25 mouse cellular contexts compared by ENCODE assay signal in genomic region chr6:94963204-94963603, GRCm38 (mm10).
A peak's percentile ranks its signal among the peaks of the same experiment; 100 is the strongest.
DNase-seq lines count a peak whose midpoint lies in the region; ATAC-seq and TF ChIP-seq lines count a peak whose summit lies in the region.
"Had no signal": no experiment of that assay in that cellular context is flagged by ENCODE, and none has a peak within 500 bp of the region (broad histone marks: within the 10 kb centered on the region; RNA-seq: fewer than 3 reads in every experiment).

No protein-coding gene starts in this region.

- no peaks in the 10 kb centered on the region for H3K27me3 ChIP-seq in heart, embryonic 11.5 days (ENCODE audit: control insufficient read depth, insufficient read depth, low read length)
- no peaks in the 10 kb centered on the region for H3K27me3 ChIP-seq in heart, embryonic 15.5 days
- no peaks in the 10 kb centered on the region for H3K27me3 ChIP-seq in stomach, embryonic 16.5 days (ENCODE audit: control insufficient read depth, insufficient read depth, low read length)
- H3K27me3 ChIP-seq: embryonic facial prominence, embryonic 12.5 days; embryonic facial prominence, embryonic 15.5 days; hindbrain, embryonic 15.5 days had no signal

- no peak for TF ChIP-seq CTCF in lung, adult 2 months (IDR thresholded peaks at IDR 0.05; ENCODE audit: insufficient read depth, low read length)

- DNase-seq in heart, adult 9 months (ENCODE audit: low spot score in 2 of 2), result no peak
- DNase-seq in heart, adult 8-10 months (ENCODE audit: low spot score), result no peak
- peak; percentile 12 for DNase-seq in R1 (ENCODE audit: low read depth, low spot score)
- no peak for DNase-seq in cerebellum, adult 11 months
- no peak for DNase-seq in lung, adult 2 months
- DNase-seq: adrenal gland, adult 8-10 months; adrenal gland, postnatal 25 days; cerebellum, adult 18-20 months; cerebellum, adult 9-10 months; cerebellum, postnatal 25 days; forebrain, postnatal 0 days; gastrocnemius, adult 2 months; gastrocnemius, postnatal 14 days; heart, adult 18-20 months; heart, postnatal 4 days had no signal

- no peaks in the 10 kb centered on the region for H3K9me3 ChIP-seq in heart, embryonic 11.5 days (replicated peaks; ENCODE audit: control insufficient read depth, low read length)
- no peaks in the 10 kb centered on the region for H3K9me3 ChIP-seq in heart, embryonic 15.5 days (replicated peaks)
- no peaks in the 10 kb centered on the region for H3K9me3 ChIP-seq in stomach, embryonic 16.5 days (replicated peaks; ENCODE audit: control insufficient read depth, low read length)
- H3K9me3 ChIP-seq: embryonic facial prominence, embryonic 12.5 days; embryonic facial prominence, embryonic 15.5 days; G1E; hindbrain, embryonic 15.5 days had no signal

- H3K4me3 ChIP-seq in heart, embryonic 11.5 days (ENCODE audit: low read depth, low read length), result no peak overlapping the region
- H3K4me3 ChIP-seq in heart, embryonic 15.5 days, result no peak overlapping the region
- no peak overlapping the region for H3K4me3 ChIP-seq in stomach, embryonic 16.5 days (replicated peaks; ENCODE audit: low read length)
- no peak overlapping the region for H3K4me3 ChIP-seq in lung, adult 2 months (replicated peaks; ENCODE audit: extremely low read depth, low read depth, low read length)
- H3K4me3 ChIP-seq: embryonic facial prominence, embryonic 12.5 days; embryonic facial prominence, embryonic 15.5 days; gastrocnemius, adult 2 months; hindbrain, embryonic 15.5 days had no signal

- no peaks in the 10 kb centered on the region for H3K36me3 ChIP-seq in heart, embryonic 11.5 days (ENCODE audit: control insufficient read depth, insufficient read depth, low read length)
- H3K36me3 ChIP-seq in heart, embryonic 15.5 days, result no peaks in the 10 kb centered on the region
- H3K36me3 ChIP-seq in stomach, embryonic 16.5 days (ENCODE audit: control insufficient read depth, insufficient read depth, low read length), result no peaks in the 10 kb centered on the region
- H3K36me3 ChIP-seq: embryonic facial prominence, embryonic 12.5 days; embryonic facial prominence, embryonic 15.5 days; G1E; hindbrain, embryonic 15.5 days had no signal

- no peak overlapping the region for H3K9ac ChIP-seq in heart, embryonic 11.5 days (ENCODE audit: low read depth, low read length)
- no peak overlapping the region for H3K9ac ChIP-seq in heart, embryonic 15.5 days
- no peak overlapping the region for H3K9ac ChIP-seq in stomach, embryonic 16.5 days (ENCODE audit: low read length)
- H3K9ac ChIP-seq: embryonic facial prominence, embryonic 12.5 days; embryonic facial prominence, embryonic 15.5 days; forebrain, postnatal 0 days; hindbrain, embryonic 15.5 days had no signal

- no peak for ATAC-seq in heart, embryonic 11.5 days (replicated peaks; ENCODE audit: insufficient number of reproducible peaks, low FRiP score, low TSS enrichment)
- ATAC-seq in heart, embryonic 15.5 days (replicated peaks; ENCODE audit: insufficient number of reproducible peaks, insufficient read depth, low FRiP score, low read depth), result no peak
- ATAC-seq in stomach, embryonic 16.5 days (ENCODE audit: insufficient read depth, low FRiP score), result no peak
- ATAC-seq: activated CD4-positive, CD25-positive, alpha-beta regulatory T cell, adult 4 months; forebrain, embryonic 14.5 days; forebrain, postnatal 0 days; intestine, postnatal 0 days had no signal

- TF ChIP-seq POLR2A in lung, adult 2 months (IDR thresholded peaks at IDR 0.05; ENCODE audit: borderline replicate concordance, extremely low read depth, low read depth, low read length), result no peak

- peak overlapping the region; percentile 11; the same call in 1 of the 2 replicates for H3K4me2 ChIP-seq in heart, embryonic 11.5 days
- H3K4me2 ChIP-seq in heart, embryonic 15.5 days, result no peak overlapping the region
- no peak overlapping the region for H3K4me2 ChIP-seq in stomach, embryonic 16.5 days (ENCODE audit: low read depth, low read length)
- H3K4me2 ChIP-seq: embryonic facial prominence, embryonic 12.5 days; embryonic facial prominence, embryonic 15.5 days; hindbrain, embryonic 15.5 days had no signal

- peak overlapping the region; percentile 36; the same call in 1 of the 2 replicates for H3K27ac ChIP-seq in heart, embryonic 11.5 days (ENCODE audit: low read depth, low read length)
- peak overlapping the region; percentile 10; the same call in 1 of the 2 replicates for H3K27ac ChIP-seq in heart, embryonic 15.5 days
- H3K27ac ChIP-seq in stomach, embryonic 16.5 days (ENCODE audit: low read length), result peak overlapping the region; percentile 42; the same call in 1 of the 2 replicates
- H3K27ac ChIP-seq: embryonic facial prominence, embryonic 12.5 days; embryonic facial prominence, embryonic 15.5 days; gastrocnemius, adult 2 months; hindbrain, embryonic 15.5 days had no signal

- H3K4me1 ChIP-seq in heart, embryonic 11.5 days (ENCODE audit: control insufficient read depth, insufficient read depth, low read length), result peaks cover 10% of the 10 kb centered on the region; the same call in 1 of the 2 replicates
- peaks cover 17% of the 10 kb centered on the region for H3K4me1 ChIP-seq in heart, embryonic 15.5 days (replicated peaks)
- H3K4me1 ChIP-seq in stomach, embryonic 16.5 days (ENCODE audit: control insufficient read depth, insufficient read depth, low read length), result peaks cover 10% of the 10 kb centered on the region
- no peaks in the 10 kb centered on the region for H3K4me1 ChIP-seq in lung, adult 2 months (ENCODE audit: control insufficient read depth, insufficient read depth, low read length)
- H3K4me1 ChIP-seq: embryonic facial prominence, embryonic 12.5 days had no signal

- 47% methylated on average over 4 of the region's 4 CpGs for WGBS in heart, embryonic 11.5 days (ENCODE audit: insufficient replicate concordance)
- WGBS in heart, embryonic 15.5 days, result 65% methylated on average over 4 of the region's 4 CpGs
- 56% methylated on average over 4 of the region's 4 CpGs for WGBS in stomach, embryonic 16.5 days
- WGBS in lung, adult 2 months, result 49% methylated on average over 4 of the region's 4 CpGs
